Mouse (Mus musculus): Measurements from ENCODE around the gene Wif1.

The Wif1 gene

GRCm38 (mm10) chr10:121070742-121071141 lies 37.0 kb downstream of the Wif1 start:
- DNase-seq, result peak in 1 of 2 experiments; percentile 7

GRCm38 (mm10) chr10:121080500-121080899 lies 46.7 kb downstream of the Wif1 start:
- DNase-seq, result no peak

GRCm38 (mm10) chr10:121082881-121083280 lies 49.1 kb downstream of the Wif1 start:
- no peak for DNase-seq

- peak in 1 of 2 experiments; percentile 10 for DNase-seq
These were observed 49.8 kb downstream of the Wif1 start for GRCm38 (mm10) chr10:121083512-121083911.

GRCm38 (mm10) chr10:121088679-121089078 lies 54.9 kb downstream of the Wif1 start:
- DNase-seq, result peak in 1 of 2 experiments; percentile 17

- DNase-seq, result peak; percentile 40 to 42
These were observed 55.6 kb downstream of the Wif1 start for GRCm38 (mm10) chr10:121089312-121089711.

- DNase-seq, result no peak
These were observed 56.2 kb downstream of the Wif1 start for GRCm38 (mm10) chr10:121090006-121090405.

GRCm38 (mm10) chr10:121095948-121096347 lies 62.2 kb downstream of the Wif1 start:
- no peak for DNase-seq

GRCm38 (mm10) chr10:121098263-121098662 lies 64.5 kb downstream of the Wif1 start:
- DNase-seq, result no peak

GRCm38 (mm10) chr10:121099658-121100057 lies 65.9 kb downstream of the Wif1 start:
- DNase-seq, result no peak

- no peak for DNase-seq
These were observed 82.4 kb downstream of the Wif1 start for GRCm38 (mm10) chr10:121116115-121116514.

- no peak for DNase-seq
These were observed 82.9 kb downstream of the Wif1 start for GRCm38 (mm10) chr10:121116636-121117035.

GRCm38 (mm10) chr10:121120751-121121150 lies 87.0 kb downstream of the Wif1 start:
- DNase-seq, result no peak

GRCm38 (mm10) chr10:121124481-121124880 lies 90.7 kb downstream of the Wif1 start:
- peak; percentile 5 to 81 for DNase-seq

- peak in 1 of 2 experiments; percentile 4 for DNase-seq
These were observed 95.5 kb downstream of the Wif1 start for GRCm38 (mm10) chr10:121129000-121129925.
